Mouse (Mus musculus) liver, adult 2 months (tissue): ENCODE measurements at regions not wholly inside any gene's neighbourhood (a gene's known extent, or its start where the extent isn't known, plus 50 kb on each side); places are given as distances from the start of the nearest gene placed in this dataset.

ENCODE experiments used
- DNase-seq: peaks from one replicate; pipeline ENCODE4 v3.0.0-alpha.2; 2011; ENCODE audit warnings: low read depth, low spot score; ENCODE audit errors: extremely low read depth
- H3K27ac ChIP-seq: fragments of 200-500 bp; replicated peaks from 2 replicates; pipeline ENCODE4 v1.5.1; 2012; ENCODE audit warnings: low read depth, mild to moderate bottlenecking, control low read depth, inconsistent platforms, low read length; ENCODE audit not compliant: insufficient read depth
- H3K27me3 ChIP-seq: fragments of 200-500 bp; 2 replicates; pipeline ENCODE4 v1.6.1; 2012; ENCODE audit warnings: mild to moderate bottlenecking, moderate library complexity, low read length, inconsistent platforms; ENCODE audit not compliant: control insufficient read depth, insufficient read depth
- H3K36me3 ChIP-seq: fragments of 200-500 bp; 2 replicates; pipeline ENCODE4 v1.6.1; 2012; ENCODE audit warnings: low read length, inconsistent platforms; ENCODE audit not compliant: control insufficient read depth, insufficient read depth
- H3K4me1 ChIP-seq: fragments of 200-500 bp; 2 replicates; pipeline ENCODE4 v1.6.1; 2011; ENCODE audit warnings: low read length; ENCODE audit not compliant: control insufficient read depth, insufficient read depth
- H3K4me3 ChIP-seq: fragments of 200-500 bp; 2 replicates; pipeline ENCODE4 v1.5.1; 2011; ENCODE audit warnings: low read depth, mild to moderate bottlenecking, control low read depth, low read length, moderate library complexity; ENCODE audit not compliant: insufficient read depth
- H3K79me2 ChIP-seq: fragments of 200-500 bp; 2 replicates; pipeline ENCODE4 v1.6.1; 2012; ENCODE audit warnings: inconsistent platforms, mild to moderate bottlenecking, low read length, moderate library complexity; ENCODE audit not compliant: control insufficient read depth, insufficient read depth
- H3K9ac ChIP-seq: fragments of 200-500 bp; 2 replicates; pipeline ENCODE4 v1.6.1; 2012; ENCODE audit warnings: low read depth, mild to moderate bottlenecking, control low read depth, inconsistent platforms, low read length
- CTCF ChIP-seq: fragments of 200-500 bp; IDR thresholded peaks from 2 replicates; pipeline ENCODE4 v1.5.1; 2011; ENCODE audit warnings: low read depth, low read length, control low read depth
- POLR2A ChIP-seq: fragments of 200-500 bp; IDR thresholded peaks from 2 replicates; pipeline ENCODE4 v1.6.1; 2011; ENCODE audit warnings: low read length, control low read depth; ENCODE audit not compliant: insufficient read depth; ENCODE audit errors: extremely low read depth
- WGBS: fragments of 180-500 bp; shearing (Covaris S2); methylation state at CpG from one replicate; pipeline ENCODE4 v1.1.7; 2018; 5-methylcytosine and 5-hydroxymethylcytosine counted together

- peak; percentile 60 for DNase-seq
- 40% methylated on average over 2 of the region's 2 CpGs for WGBS
- H3K4me1 ChIP-seq = no peaks in the 10 kb centered on the region
- H3K27me3 ChIP-seq = no peaks in the 10 kb centered on the region
- no peaks in the 10 kb centered on the region for H3K36me3 ChIP-seq
- no peak overlapping the region for H3K27ac ChIP-seq
- no peak overlapping the region for H3K9ac ChIP-seq
- no peak for TF ChIP-seq CTCF
- no peak for TF ChIP-seq POLR2A
- no peak overlapping the region for H3K4me3 ChIP-seq
- no peaks in the 10 kb centered on the region for H3K79me2 ChIP-seq
Observed at GRCm38 (mm10) chr8:82244076-82244475, 158.9 kb downstream of the Il15 start.

GRCm38 (mm10) chr8:82229883-82230282 lies 173.1 kb downstream of the Il15 start:
- TF ChIP-seq POLR2A = no peak
- TF ChIP-seq CTCF = no peak
- H3K4me3 ChIP-seq = no peak overlapping the region
- H3K79me2 ChIP-seq = no peaks in the 10 kb centered on the region
- WGBS = 73% methylated on average over 2 of the region's 2 CpGs
- no peaks in the 10 kb centered on the region for H3K36me3 ChIP-seq
- no peak for DNase-seq
- no peak overlapping the region for H3K9ac ChIP-seq
- no peak overlapping the region for H3K27ac ChIP-seq
- H3K27me3 ChIP-seq = no peaks in the 10 kb centered on the region
- no peaks in the 10 kb centered on the region for H3K4me1 ChIP-seq

DNA sequence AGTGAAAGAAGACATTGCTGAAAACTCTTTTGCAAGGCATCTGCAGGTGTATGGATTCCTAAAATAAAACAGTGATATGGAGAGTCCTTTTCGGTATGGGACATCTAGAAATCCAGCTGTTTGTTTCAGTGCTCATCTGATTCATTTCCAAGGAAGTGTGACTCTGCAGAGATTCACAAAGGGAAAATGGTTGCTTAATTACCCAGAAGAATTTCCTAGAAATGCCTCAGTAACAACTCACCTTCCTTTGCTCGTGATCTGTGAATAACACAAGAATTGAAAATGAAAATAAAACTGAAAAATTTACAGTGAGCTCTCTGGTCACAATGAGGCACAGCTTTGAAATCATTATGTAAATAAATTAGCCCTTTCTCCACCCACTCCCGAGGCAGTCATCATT lies 201.3 kb downstream of the Il15 start:
- H3K4me3 ChIP-seq = no peak overlapping the region
- no peaks in the 10 kb centered on the region for H3K79me2 ChIP-seq
- H3K9ac ChIP-seq = no peak overlapping the region
- no peak for TF ChIP-seq POLR2A
- no peak for TF ChIP-seq CTCF
- no peaks in the 10 kb centered on the region for H3K4me1 ChIP-seq
- H3K27me3 ChIP-seq = no peaks in the 10 kb centered on the region
- WGBS = 58% methylated on average over 3 of the region's 3 CpGs
- no peaks in the 10 kb centered on the region for H3K36me3 ChIP-seq
- no peak overlapping the region for H3K27ac ChIP-seq
- no peak for DNase-seq

DNA sequence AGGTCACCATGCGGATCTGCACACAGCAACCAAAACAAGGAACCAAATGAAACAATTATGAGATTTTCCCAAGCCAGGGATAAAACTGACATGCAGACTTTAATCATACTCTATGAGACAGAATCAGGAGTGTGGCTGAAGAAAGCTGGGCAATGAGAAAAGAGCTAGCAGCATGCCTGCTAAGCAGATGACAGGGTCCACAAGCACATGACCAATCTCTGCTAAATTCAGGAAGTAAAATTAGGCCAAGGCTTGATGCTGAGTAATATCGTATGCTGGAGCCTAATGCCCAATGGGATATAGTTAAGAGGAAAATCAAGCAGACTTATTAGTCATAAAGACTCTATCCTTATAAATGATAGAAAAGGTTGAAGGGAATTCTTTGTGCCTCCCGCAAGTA lies 202.8 kb downstream of the Il15 start:
- no peak for TF ChIP-seq POLR2A
- TF ChIP-seq CTCF = no peak
- Histone ChIP-seq H3K9ac (no peak overlapping the region), H3K27me3 (no peaks in the 10 kb centered on the region), H3K27ac (no peak overlapping the region), H3K4me3 (no peak overlapping the region), H3K4me1 (no peaks in the 10 kb centered on the region), H3K79me2 (no peaks in the 10 kb centered on the region), H3K36me3 (no peaks in the 10 kb centered on the region)
- DNase-seq = no peak
- 91% methylated on average over 3 of the region's 3 CpGs for WGBS

DNA sequence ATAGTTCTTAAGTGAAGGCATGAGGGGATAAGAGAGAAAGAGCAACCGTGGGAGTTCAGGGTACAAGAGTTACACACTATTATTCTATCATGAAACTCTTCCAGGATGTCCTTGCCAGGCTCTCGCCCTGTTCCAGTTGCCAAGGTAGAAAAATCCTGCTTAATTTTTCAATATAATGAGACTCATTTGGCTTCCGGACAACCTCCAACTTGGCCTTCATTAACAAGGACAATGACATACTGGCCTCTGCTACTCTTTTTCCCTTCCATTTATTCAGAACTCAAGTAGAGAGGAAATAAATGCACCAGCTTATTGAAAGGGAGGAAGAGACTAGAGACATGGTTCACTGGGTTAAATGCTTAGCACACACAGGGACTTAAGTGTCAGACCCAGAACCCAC lies 206.5 kb downstream of the Il15 start:
- Histone ChIP-seq H3K27ac (no peak overlapping the region), H3K27me3 (no peaks in the 10 kb centered on the region), H3K4me3 (no peak overlapping the region), H3K36me3 (no peaks in the 10 kb centered on the region), H3K4me1 (no peaks in the 10 kb centered on the region), H3K9ac (no peak overlapping the region), H3K79me2 (no peaks in the 10 kb centered on the region)
- WGBS = 77% methylated on average over 3 of the region's 3 CpGs
- no peak for TF ChIP-seq CTCF
- TF ChIP-seq POLR2A = no peak
- DNase-seq = no peak

DNA sequence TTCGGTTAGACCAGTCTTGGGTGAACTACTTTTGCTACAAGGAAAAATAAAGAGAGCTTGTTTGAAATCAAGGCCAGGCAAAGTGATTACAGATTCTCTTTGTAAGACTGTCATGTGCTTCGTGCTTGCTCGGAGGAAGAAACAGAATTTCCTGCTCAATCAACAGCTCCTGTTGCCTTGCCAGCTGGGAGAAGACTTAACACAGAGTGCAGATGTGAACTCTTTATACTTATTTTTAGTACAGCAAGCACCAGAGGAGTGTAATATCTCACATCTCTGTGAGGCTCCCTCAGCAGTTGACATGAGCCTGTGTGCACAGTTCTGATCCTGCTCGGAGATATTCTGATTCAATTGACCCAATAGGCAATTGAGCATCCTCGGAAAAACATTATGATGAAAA lies 207.9 kb downstream of the Il15 start:
- WGBS = 77% methylated on average over 5 of the region's 5 CpGs
- H3K9ac ChIP-seq = no peak overlapping the region
- no peaks in the 10 kb centered on the region for H3K4me1 ChIP-seq
- no peak for DNase-seq
- H3K79me2 ChIP-seq = no peaks in the 10 kb centered on the region
- no peak for TF ChIP-seq CTCF
- TF ChIP-seq POLR2A = no peak
- H3K4me3 ChIP-seq = no peak overlapping the region
- H3K36me3 ChIP-seq = no peaks in the 10 kb centered on the region
- H3K27ac ChIP-seq = no peak overlapping the region
- H3K27me3 ChIP-seq = no peaks in the 10 kb centered on the region
